Mouse (Mus musculus): ENCODE measurements around the gene Cry2.

The Cry2 gene

GRCm38 (mm10) chr2:92423156-92423555, 10.7 kb downstream of the Cry2 start:
- in situ Hi-C loops (cut with MboI, MseI): loop anchor here (25.0 kb wide), 1 partner anchor 1686 kb away; the partner anchor contains the start of gene Fnbp4

DNA sequence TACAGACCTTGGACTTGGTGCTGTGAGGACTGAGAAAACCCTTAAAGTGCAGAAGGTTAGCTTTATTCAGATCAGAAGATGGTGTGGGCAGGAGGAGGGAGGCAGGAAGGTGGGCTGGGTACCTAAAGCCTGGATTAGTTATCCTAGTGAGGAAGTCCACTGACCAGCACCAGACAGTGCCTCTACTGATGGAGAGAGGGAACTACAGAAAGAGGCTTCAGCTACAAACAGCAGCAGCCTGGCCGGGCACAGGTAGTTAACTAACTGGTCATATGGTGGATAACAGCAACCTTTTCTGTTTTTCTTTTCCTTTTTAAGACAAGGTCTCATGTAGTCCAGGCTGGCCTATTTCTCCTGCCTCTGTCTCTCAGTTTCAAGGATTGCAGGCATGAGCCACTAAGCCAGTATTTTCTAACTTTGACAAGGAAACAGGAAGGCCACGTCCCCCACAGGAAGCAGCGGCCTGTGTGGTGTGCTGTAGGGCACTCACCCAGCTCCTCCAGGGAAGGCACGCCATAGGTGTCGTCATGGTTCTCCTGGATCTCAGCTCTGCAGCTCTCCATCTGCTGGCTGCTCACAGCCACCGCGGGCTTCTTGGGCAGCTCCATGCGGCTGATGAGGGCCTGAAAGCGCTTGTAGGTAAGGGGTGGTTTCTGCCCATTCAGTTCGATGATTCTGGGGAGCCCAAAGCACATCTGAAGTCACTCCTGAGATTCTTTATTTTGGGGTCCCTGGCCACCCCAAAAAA, 11.3 kb downstream of the Cry2 start:
- in situ Hi-C loops (cut with MboI, MseI): loop anchor here (25.0 kb wide), 1 partner anchor 1685 kb away; the partner anchor contains the start of gene Fnbp4

- in situ Hi-C loops (cut with MboI, MseI): loop anchor here (25.0 kb wide), 1 partner anchor 1685 kb away; the partner anchor contains the start of gene Fnbp4
These were observed 12.0 kb downstream of the Cry2 start for GRCm38 (mm10) chr2:92421723-92422387.

DNA sequence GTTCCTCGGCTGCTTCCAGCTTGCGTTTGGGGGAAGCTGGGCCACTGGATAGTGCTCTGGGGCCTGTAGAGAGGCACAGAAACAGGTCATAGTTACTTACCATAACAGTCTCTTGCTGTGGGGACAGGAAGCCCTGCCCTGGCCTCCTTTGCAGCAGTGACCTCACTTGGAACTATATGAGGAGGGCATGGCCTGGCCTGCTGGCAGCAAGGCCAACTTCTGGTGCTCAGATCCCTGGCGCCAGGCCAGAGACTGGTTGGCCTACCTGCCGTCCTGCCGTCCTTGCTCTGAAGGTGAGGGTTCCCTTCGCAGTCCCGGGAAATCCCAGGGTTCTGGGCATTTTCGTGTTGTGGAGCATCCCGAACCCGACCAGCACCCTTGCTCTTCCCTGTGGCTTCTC, 22.1 kb downstream of the Cry2 start:
- in situ Hi-C loops (cut with MboI, MseI): loop anchor here (25.0 kb wide), 1 partner anchor 1674 kb away; the partner anchor contains the start of gene Fnbp4

- in situ Hi-C loops (cut with MboI, MseI): loop anchor here (25.0 kb wide), 1 partner anchor 1671 kb away; the partner anchor contains the start of gene Fnbp4
These were observed 25.4 kb downstream of the Cry2 start for GRCm38 (mm10) chr2:92408309-92409045.

- in situ Hi-C loops (cut with MboI, MseI): loop anchor here (25.0 kb wide), 1 partner anchor 1668 kb away; the partner anchor contains the start of gene Fnbp4
These were observed 28.2 kb downstream of the Cry2 start for GRCm38 (mm10) chr2:92405687-92406086.

DNA sequence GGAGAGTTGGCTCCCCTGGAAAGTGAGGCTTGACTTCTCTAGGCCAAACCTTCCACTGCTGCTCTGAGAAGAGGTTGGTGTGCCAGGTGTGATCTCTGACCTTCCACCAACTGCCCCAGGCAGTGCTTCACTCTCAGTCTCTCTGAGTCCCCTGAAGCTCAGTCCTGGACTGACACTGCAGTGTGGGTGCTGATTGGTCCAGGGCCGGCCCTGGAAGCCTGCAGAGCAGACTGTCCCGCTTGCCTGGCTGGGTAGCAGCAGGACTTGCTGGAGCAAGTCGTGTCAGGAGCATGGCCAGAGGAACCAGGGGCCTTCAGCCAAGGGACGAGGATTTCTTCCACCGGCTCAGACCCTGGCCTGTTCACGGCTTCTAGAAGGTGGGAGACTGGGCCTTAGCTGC, 29.1 kb downstream of the Cry2 start:
- in situ Hi-C loops (cut with MboI, MseI): loop anchor here (25.0 kb wide), 1 partner anchor 1667 kb away; the partner anchor contains the start of gene Fnbp4

- in situ Hi-C loops (cut with MboI, MseI): loop anchor here (25.0 kb wide), 1 partner anchor 1667 kb away; the partner anchor contains the start of gene Fnbp4
These were observed 30.0 kb downstream of the Cry2 start for GRCm38 (mm10) chr2:92403776-92404319.

DNA sequence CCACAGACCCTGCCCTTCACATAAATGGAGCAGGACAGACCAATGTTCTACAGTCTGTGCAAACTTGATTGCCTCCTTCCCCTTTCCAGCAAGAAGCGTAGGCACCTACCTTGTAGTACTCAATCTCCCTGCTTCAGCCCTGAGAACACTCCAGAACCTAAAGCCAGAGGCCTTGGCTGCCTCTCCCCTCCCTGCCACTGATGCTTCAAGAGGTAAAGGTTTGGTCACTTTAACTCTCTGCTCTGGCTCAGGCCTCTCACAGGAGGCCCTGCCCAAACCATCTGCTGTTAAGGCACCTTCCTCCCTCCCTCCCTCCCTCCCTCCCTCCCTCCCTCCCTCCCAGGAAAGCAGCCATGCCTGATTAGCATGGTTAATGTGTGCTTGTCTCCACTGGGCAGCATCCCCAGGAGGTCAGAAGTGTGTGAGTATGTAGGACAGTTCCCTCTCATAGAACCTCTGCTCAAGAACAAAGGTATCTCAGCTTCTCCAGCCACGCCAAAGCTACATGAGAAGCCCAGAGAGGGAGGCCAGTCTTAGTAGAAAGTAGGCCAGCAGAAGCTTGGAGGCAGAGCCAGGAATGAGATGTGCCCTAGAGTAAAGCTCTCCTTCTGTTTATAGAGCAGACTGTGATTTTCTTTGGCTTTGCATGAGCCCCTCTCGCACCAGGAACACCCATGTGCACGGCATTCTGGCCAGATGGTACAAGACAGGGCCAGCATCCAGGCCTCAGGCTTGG, 31.1 kb downstream of the Cry2 start:
- in situ Hi-C loops (cut with MboI, MseI): loop anchor here (25.0 kb wide), 1 partner anchor 1665 kb away; the partner anchor contains the start of gene Fnbp4

DNA sequence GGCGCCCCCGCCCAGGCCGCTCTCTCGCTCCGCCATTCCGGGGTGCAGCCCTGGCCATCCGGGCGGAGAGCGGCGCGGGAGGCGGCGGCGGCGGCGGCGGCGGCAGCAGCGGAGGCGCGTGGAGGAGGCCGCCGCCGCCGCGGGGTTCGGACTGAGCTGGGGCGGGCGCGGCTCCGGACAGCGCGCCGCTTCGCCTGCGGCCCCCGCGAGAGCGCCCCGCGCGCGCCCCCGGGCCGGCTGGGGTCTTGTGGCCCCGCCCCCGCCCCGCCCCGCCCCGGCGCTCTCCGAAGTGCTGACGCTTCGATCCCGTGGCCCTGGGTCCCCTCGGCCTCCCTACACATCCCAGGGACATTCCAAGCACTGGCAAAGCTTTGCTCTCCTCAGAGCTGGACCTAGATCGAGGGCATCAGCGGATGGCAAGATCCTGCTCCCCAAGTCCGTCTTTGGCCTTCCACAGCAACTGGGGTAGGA, 32.7 kb downstream of the Cry2 start, which contains the start of gene Mapk8ip1:
TSS of gene Mapk8ip1 (minus strand) at position 173 of the 471 bp plus-strand sequence.
- in situ Hi-C loops (cut with MboI, MseI): loop anchor here (25.0 kb wide), 1 partner anchor 1664 kb away; the partner anchor contains the start of gene Fnbp4

DNA sequence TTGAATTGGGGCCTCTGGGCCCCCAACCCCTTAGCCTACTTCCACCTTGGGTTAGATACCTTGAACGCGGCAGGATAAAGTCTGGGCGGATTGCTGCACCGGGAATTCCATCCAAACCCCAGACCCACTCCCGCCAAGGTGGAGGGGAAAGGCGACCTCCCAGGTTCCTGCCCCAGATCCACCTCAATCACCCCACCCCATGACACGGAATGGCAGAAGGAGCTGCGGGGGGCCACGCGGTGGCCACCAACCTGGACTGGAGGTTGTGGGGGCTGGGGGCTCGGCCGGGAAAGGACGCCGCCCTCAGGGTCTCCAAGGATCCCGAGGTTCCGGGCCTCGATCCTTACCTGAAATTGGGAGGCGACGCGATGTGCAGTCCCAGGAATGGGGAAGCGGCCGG, 33.2 kb downstream of the Cry2 start:
- in situ Hi-C loops (cut with MboI, MseI): loop anchor here (25.0 kb wide), 1 partner anchor 1663 kb away; the partner anchor contains the start of gene Fnbp4

DNA sequence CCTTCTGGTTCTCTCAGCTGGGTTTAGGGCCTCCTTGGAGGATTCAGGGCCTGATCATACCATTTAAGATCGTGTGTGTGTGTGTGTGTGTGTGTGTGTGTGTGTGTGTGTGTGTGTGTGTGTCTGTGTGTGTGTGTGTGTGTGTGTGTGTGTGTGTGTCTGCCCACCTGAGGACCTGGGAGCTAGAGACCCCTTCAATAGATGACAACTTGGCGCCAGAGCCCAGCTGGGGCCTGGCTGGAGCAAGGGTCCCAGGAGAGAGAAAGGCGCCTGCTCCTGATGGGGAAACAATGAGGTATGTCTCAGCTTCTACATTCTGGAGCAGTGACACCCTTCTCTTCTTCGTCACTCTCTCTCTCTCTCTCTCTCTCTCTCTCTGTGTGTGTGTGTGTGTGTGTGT, 34.0 kb downstream of the Cry2 start:
- in situ Hi-C loops (cut with MboI, MseI): loop anchor here (10.0 to 25.0 kb wide), 2 partner anchors 1663 to 1905 kb away; partner anchors contain the start of gene Fnbp4

- in situ Hi-C loops (cut with MboI, MseI): loop anchor here (10.0 kb wide), 1 partner anchor 1903 kb away; no protein-coding TSS in a partner anchor
These were observed 36.4 kb downstream of the Cry2 start for GRCm38 (mm10) chr2:92397436-92397835.

DNA sequence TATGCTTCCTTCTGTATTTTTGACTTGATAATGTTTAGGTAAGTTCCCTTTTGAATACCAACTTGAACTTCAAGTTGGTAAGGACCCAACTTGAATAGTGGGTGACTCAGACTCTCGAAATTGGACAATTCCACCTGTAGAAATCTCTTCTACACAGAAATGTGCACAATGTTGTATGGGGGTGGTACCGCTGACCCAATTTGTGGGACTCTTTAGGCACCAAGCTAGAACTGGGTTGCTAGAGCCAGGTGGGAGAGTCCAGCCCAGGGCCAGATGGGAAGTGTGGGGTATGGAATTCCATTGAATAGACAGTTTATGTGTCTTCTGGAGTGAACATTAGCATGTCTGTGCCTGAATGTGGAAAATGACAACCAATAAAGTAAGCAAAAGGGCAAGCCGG, 38.3 kb downstream of the Cry2 start:
- in situ Hi-C loops (cut with MboI, MseI): loop anchor here (10.0 kb wide), 1 partner anchor 1901 kb away; no protein-coding TSS in a partner anchor

DNA sequence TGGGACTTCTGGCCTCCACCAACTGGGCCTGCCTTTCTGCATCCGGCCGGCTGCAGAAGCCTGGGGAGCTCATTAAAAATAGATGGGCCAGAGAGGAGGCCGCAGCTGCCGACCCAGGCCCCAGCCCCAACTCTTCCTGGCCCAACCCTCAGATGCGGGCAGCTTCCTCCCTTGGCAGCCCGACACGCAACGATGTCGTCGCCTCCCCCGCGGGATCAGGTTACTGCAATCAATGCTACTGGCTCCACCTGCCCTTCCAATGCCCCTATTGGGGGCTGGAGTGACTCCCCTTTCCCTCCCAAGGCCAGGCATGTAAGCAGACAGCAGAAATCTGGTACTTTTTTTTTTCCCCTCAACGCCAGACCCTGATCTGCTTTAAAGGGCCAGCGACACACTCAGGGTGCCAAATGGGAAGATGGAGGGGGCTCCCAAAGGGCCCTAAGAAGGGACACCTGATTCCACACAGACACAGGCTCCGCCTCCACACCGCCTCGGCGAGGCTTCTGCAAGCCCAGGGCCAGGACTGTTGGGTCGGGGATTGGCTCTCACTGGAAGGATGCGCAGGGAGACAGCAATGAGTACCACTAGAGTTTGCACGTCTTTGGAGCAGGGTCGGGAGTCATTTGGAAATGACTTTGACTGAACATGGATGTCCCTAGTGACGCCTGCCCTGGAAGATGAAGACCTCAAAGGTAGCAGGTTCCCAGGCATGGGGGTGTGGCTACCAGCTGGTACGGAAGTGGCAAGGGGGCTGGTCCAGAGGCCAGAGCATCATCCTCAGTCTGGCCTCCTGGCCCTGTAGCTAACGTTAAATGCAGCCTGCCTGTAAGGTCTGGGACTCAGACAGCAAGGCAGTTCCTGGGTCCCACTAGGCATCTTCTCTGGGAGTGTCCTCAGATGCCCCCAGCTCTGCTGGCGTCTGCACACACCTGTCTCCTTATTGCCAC, 41.3 kb downstream of the Cry2 start:
- in situ Hi-C loops (cut with MboI, MseI): loop anchor here (10.0 kb wide), 1 partner anchor 1898 kb away; no protein-coding TSS in a partner anchor

GRCm38 (mm10) chr2:92391703-92392317, 42.0 kb downstream of the Cry2 start:
- in situ Hi-C loops (cut with MboI, MseI): loop anchor here (10.0 kb wide), 1 partner anchor 1897 kb away; no protein-coding TSS in a partner anchor

DNA sequence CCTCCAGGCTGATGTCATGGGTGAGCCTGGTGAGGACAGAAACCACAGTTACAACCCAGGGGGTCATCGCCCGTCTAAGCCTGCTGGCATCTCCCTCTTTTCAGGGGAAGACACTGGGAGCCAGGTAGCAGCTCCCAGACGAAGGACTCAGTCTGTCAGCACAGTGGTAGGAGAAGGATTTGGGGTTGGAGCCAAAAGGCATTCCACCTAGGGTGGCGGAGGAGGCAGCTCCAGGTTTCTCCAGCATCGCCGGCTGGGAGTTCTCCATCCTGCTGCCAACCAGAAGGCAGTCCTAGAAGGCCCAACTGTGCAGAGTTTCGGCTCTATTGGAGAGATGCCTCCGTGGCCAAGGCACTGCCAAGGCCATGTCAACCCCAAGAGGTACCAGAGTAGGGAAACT, 42.7 kb downstream of the Cry2 start:
- in situ Hi-C loops (cut with MboI, MseI): loop anchor here (10.0 kb wide), 1 partner anchor 1896 kb away; no protein-coding TSS in a partner anchor
